Mouse (Mus musculus): ENCODE measurements around the gene Abcb9. TPM values are rescaled to one million over a fixed set of nuclear protein-coding genes. Genes with fewer than 3 reads are reported as not detected.

The Abcb9 gene
- polyA plus RNA-seq, 1 experiment from 2014 or later = 2.7 TPM

- H3K27ac ChIP-seq (ENCODE audit: low read length) = no peak overlapping the region
- H3K9ac ChIP-seq (ENCODE audit: low read length) = no peak overlapping the region
- no peak overlapping the region for H3K4me3 ChIP-seq (ENCODE audit: low read length)
- ATAC-seq (ENCODE audit: low read depth) = no peak
- no peak overlapping the region for H3K4me2 ChIP-seq (ENCODE audit: low read depth, low read length)
- H3K27me3 ChIP-seq (ENCODE audit: control insufficient read depth, insufficient read depth, low read depth, low read length) = no peaks in the 10 kb centered on the region
- 80% methylated on average over 11 of the region's 11 CpGs for WGBS
- H3K36me3 ChIP-seq (ENCODE audit: control insufficient read depth, insufficient read depth, low read length) = no peaks in the 10 kb centered on the region
- no peaks in the 10 kb centered on the region for H3K9me3 ChIP-seq (ENCODE audit: control insufficient read depth, low read length)
- H3K4me1 ChIP-seq (replicated peaks; ENCODE audit: control insufficient read depth, insufficient read depth, low read length) = peaks cover 5% of the 10 kb centered on the region
Measured at GRCm38 (mm10) chr5:124100128-124101044, 4.8 kb upstream of the Abcb9 start.

- 73% methylated on average over 2 of the region's 2 CpGs for WGBS
- Histone ChIP-seq H3K4me2 (ENCODE audit: low read depth, low read length) (no peak overlapping the region), H3K27me3 (ENCODE audit: control insufficient read depth, insufficient read depth, low read depth, low read length) (no peaks in the 10 kb centered on the region), H3K4me3 (ENCODE audit: low read length) (no peak overlapping the region), H3K4me1 (replicated peaks; ENCODE audit: control insufficient read depth, insufficient read depth, low read length) (peaks cover 10% of the 10 kb centered on the region), H3K36me3 (ENCODE audit: control insufficient read depth, insufficient read depth, low read length) (no peaks in the 10 kb centered on the region), H3K9me3 (ENCODE audit: control insufficient read depth, low read length) (no peaks in the 10 kb centered on the region), H3K9ac (ENCODE audit: low read length) (no peak overlapping the region), H3K27ac (ENCODE audit: low read length) (no peak overlapping the region)
- ATAC-seq (ENCODE audit: low read depth) = no peak
Measured at GRCm38 (mm10) chr5:124098923-124099322, 3.3 kb upstream of the Abcb9 start.

- Histone ChIP-seq H3K9ac (ENCODE audit: low read length) (peak overlapping the region; percentile 69), H3K27ac (ENCODE audit: low read length) (no peak overlapping the region), H3K4me3 (ENCODE audit: low read length) (peak overlapping the region; percentile 59), H3K9me3 (ENCODE audit: control insufficient read depth, low read length) (no peaks in the 10 kb centered on the region), H3K4me1 (replicated peaks; ENCODE audit: control insufficient read depth, insufficient read depth, low read length) (peaks cover 17% of the 10 kb centered on the region), H3K36me3 (ENCODE audit: control insufficient read depth, insufficient read depth, low read length) (no peaks in the 10 kb centered on the region), H3K4me2 (ENCODE audit: low read depth, low read length) (peak overlapping the region; percentile 97), H3K27me3 (ENCODE audit: control insufficient read depth, insufficient read depth, low read depth, low read length) (no peaks in the 10 kb centered on the region)
- peak; percentile 41 for ATAC-seq (ENCODE audit: low read depth)
- WGBS = 14% methylated on average over 19 of the region's 19 CpGs
Measured at GRCm38 (mm10) chr5:124095077-124095581, 469 bp downstream of the Abcb9 start.

GRCm38 (mm10) chr5:124093852-124094604 is 1.6 kb downstream of the Abcb9 start:
- H3K9ac ChIP-seq (ENCODE audit: low read length) = no peak overlapping the region
- no peaks in the 10 kb centered on the region for H3K36me3 ChIP-seq (ENCODE audit: control insufficient read depth, insufficient read depth, low read length)
- peaks cover 17% of the 10 kb centered on the region for H3K4me1 ChIP-seq (replicated peaks; ENCODE audit: control insufficient read depth, insufficient read depth, low read length)
- 83% methylated on average over 12 of the region's 12 CpGs for WGBS
- no peak overlapping the region for H3K4me2 ChIP-seq (ENCODE audit: low read depth, low read length)
- no peak overlapping the region for H3K4me3 ChIP-seq (ENCODE audit: low read length)
- ATAC-seq (ENCODE audit: low read depth) = no peak
- no peaks in the 10 kb centered on the region for H3K9me3 ChIP-seq (ENCODE audit: control insufficient read depth, low read length)
- no peak overlapping the region for H3K27ac ChIP-seq (ENCODE audit: low read length)
- H3K27me3 ChIP-seq (ENCODE audit: control insufficient read depth, insufficient read depth, low read depth, low read length) = no peaks in the 10 kb centered on the region

- H3K36me3 ChIP-seq (ENCODE audit: control insufficient read depth, insufficient read depth, low read length) = no peaks in the 10 kb centered on the region
- ATAC-seq (ENCODE audit: low read depth) = no peak
- H3K27ac ChIP-seq (ENCODE audit: low read length) = no peak overlapping the region
- H3K9me3 ChIP-seq (ENCODE audit: control insufficient read depth, low read length) = no peaks in the 10 kb centered on the region
- H3K4me3 ChIP-seq (ENCODE audit: low read length) = no peak overlapping the region
- no peaks in the 10 kb centered on the region for H3K27me3 ChIP-seq (ENCODE audit: control insufficient read depth, insufficient read depth, low read depth, low read length)
- no peak overlapping the region for H3K9ac ChIP-seq (ENCODE audit: low read length)
- peaks cover 17% of the 10 kb centered on the region for H3K4me1 ChIP-seq (replicated peaks; ENCODE audit: control insufficient read depth, insufficient read depth, low read length)
- no peak overlapping the region for H3K4me2 ChIP-seq (ENCODE audit: low read depth, low read length)
- 63% methylated on average over 11 of the region's 11 CpGs for WGBS
Measured at GRCm38 (mm10) chr5:124093120-124093794, 2.3 kb downstream of the Abcb9 start.

- no peaks in the 10 kb centered on the region for H3K27me3 ChIP-seq (ENCODE audit: control insufficient read depth, insufficient read depth, low read depth, low read length)
- ATAC-seq (ENCODE audit: low read depth) = 0 out of 2 replicates have a peak, but pooled peaks have one; percentile 10
- no peaks in the 10 kb centered on the region for H3K36me3 ChIP-seq (ENCODE audit: control insufficient read depth, insufficient read depth, low read length)
- no peak overlapping the region for H3K9ac ChIP-seq (ENCODE audit: low read length)
- H3K9me3 ChIP-seq (ENCODE audit: control insufficient read depth, low read length) = no peaks in the 10 kb centered on the region
- no peak overlapping the region for H3K27ac ChIP-seq (ENCODE audit: low read length)
- no peak overlapping the region for H3K4me3 ChIP-seq (ENCODE audit: low read length)
- H3K4me2 ChIP-seq (ENCODE audit: low read depth, low read length) = no peak overlapping the region
- 33% methylated on average over 9 of the region's 9 CpGs for WGBS
- peaks cover 17% of the 10 kb centered on the region for H3K4me1 ChIP-seq (replicated peaks; ENCODE audit: control insufficient read depth, insufficient read depth, low read length)
Measured at GRCm38 (mm10) chr5:124091951-124092406, 3.6 kb downstream of the Abcb9 start.

GRCm38 (mm10) chr5:124089868-124090267 is 5.7 kb downstream of the Abcb9 start:
- H3K4me1 ChIP-seq (replicated peaks; ENCODE audit: control insufficient read depth, insufficient read depth, low read length) = peaks cover 7% of the 10 kb centered on the region
- no peaks in the 10 kb centered on the region for H3K9me3 ChIP-seq (ENCODE audit: control insufficient read depth, low read length)
- WGBS = 72% methylated on average over 23 of the region's 23 CpGs
- H3K27me3 ChIP-seq (ENCODE audit: control insufficient read depth, insufficient read depth, low read depth, low read length) = no peaks in the 10 kb centered on the region
- H3K27ac ChIP-seq (ENCODE audit: low read length) = no peak overlapping the region
- no peaks in the 10 kb centered on the region for H3K36me3 ChIP-seq (ENCODE audit: control insufficient read depth, insufficient read depth, low read length)
- no peak overlapping the region for H3K4me3 ChIP-seq (ENCODE audit: low read length)
- no peak overlapping the region for H3K4me2 ChIP-seq (ENCODE audit: low read depth, low read length)
- H3K9ac ChIP-seq (ENCODE audit: low read length) = no peak overlapping the region
- ATAC-seq (ENCODE audit: low read depth) = no peak

- H3K9me3 ChIP-seq (ENCODE audit: control insufficient read depth, low read length) = no peaks in the 10 kb centered on the region
- H3K9ac ChIP-seq (ENCODE audit: low read length) = no peak overlapping the region
- H3K36me3 ChIP-seq (ENCODE audit: control insufficient read depth, insufficient read depth, low read length) = no peaks in the 10 kb centered on the region
- H3K27ac ChIP-seq (ENCODE audit: low read length) = no peak overlapping the region
- no peak overlapping the region for H3K4me2 ChIP-seq (ENCODE audit: low read depth, low read length)
- no peaks in the 10 kb centered on the region for H3K4me1 ChIP-seq (replicated peaks; ENCODE audit: control insufficient read depth, insufficient read depth, low read length)
- no peaks in the 10 kb centered on the region for H3K27me3 ChIP-seq (ENCODE audit: control insufficient read depth, insufficient read depth, low read depth, low read length)
- no peak overlapping the region for H3K4me3 ChIP-seq (ENCODE audit: low read length)
- no peak for ATAC-seq (ENCODE audit: low read depth)
- 83% methylated on average over 4 of the region's 4 CpGs for whole genome bisulfite sequencing
Measured at GRCm38 (mm10) chr5:124086876-124087275, 8.7 kb downstream of the Abcb9 start.
